Mouse (Mus musculus) liver, embryonic 14.5 days (tissue): ENCODE measurements at regions not wholly inside any gene's neighbourhood (a gene's known extent, or its start where the extent isn't known, plus 50 kb on each side); places are given as distances from the start of the nearest gene placed in this dataset.

Experiments
- CTCF ChIP-seq: IDR thresholded peaks from 2 replicates; pipeline ENCODE4 v1.5.1; 2016; ENCODE audit warnings: antibody characterized with exemption, low read depth, control low read depth
- EP300 ChIP-seq: IDR thresholded peaks from 2 replicates; pipeline ENCODE4 v1.6.1; 2016; ENCODE audit warnings: antibody characterized with exemption, low read depth

DNA sequence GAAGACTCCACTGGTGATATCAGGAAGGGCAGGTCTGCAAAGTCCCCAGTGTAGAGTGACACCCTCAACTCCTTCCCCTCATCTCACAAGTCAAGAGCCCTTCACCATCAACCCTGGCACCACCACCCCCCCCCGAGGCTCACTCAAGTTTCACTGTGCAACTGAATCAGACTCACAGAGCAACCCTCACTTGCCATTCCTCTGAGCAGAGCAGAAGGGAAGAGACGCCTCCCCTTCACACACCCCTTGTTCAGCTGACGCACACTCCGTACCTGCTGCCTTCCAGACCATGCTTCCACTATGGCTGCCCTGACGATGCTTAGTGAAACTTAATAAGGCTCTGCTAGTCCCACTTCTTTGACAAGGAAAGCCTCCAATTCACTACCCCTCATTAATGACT lies 174.4 kb upstream of the Irf2bp2 start:
- TF ChIP-seq CTCF (no peak), EP300 (no peak)
